Mouse (Mus musculus): ENCODE data around the gene Trim80. TPM values are rescaled to one million over a fixed set of nuclear protein-coding genes. Genes with fewer than 3 reads are reported as not detected.
A peak's percentile ranks its signal among the peaks of the same experiment; 100 is the strongest.

Gene Trim80
- polyA plus RNA-seq, 1 experiment from 2014 or later = not detected

GRCm38 (mm10) chr11:115406858-115407401 is 33.4 kb upstream of the Trim80 start:
- Histone ChIP-seq H3K9me3 (ENCODE audit: control insufficient read depth, low read depth, low read length) (no peaks in the 10 kb centered on the region), H3K4me3 (ENCODE audit: low read depth, low read length) (no peak overlapping the region), H3K4me1 (ENCODE audit: control insufficient read depth, insufficient read depth, low read length) (peaks cover 14% of the 10 kb centered on the region), H3K36me3 (ENCODE audit: control insufficient read depth, insufficient read depth, low read length) (peaks cover 8% of the 10 kb centered on the region; the same call in 1 of the 2 replicates), H3K27ac (ENCODE audit: low read length) (no peak overlapping the region), H3K27me3 (ENCODE audit: control insufficient read depth, insufficient read depth, low read length) (no peaks in the 10 kb centered on the region), H3K4me2 (replicated peaks; ENCODE audit: low read depth, low read length) (no peak overlapping the region), H3K9ac (replicated peaks; ENCODE audit: low read depth, low read length) (no peak overlapping the region)
- WGBS = 93% methylated on average over 17 of the region's 17 CpGs
- ATAC-seq (ENCODE audit: insufficient number of reproducible peaks, insufficient read depth, low FRiP score, low read depth) = no peak

GRCm38 (mm10) chr11:115408266-115408920 is 32.0 kb upstream of the Trim80 start:
- Histone ChIP-seq H3K9ac (replicated peaks; ENCODE audit: low read depth, low read length) (no peak overlapping the region), H3K36me3 (ENCODE audit: control insufficient read depth, insufficient read depth, low read length) (peaks cover 8% of the 10 kb centered on the region; the same call in 1 of the 2 replicates), H3K27me3 (ENCODE audit: control insufficient read depth, insufficient read depth, low read length) (no peaks in the 10 kb centered on the region), H3K9me3 (ENCODE audit: control insufficient read depth, low read depth, low read length) (no peaks in the 10 kb centered on the region), H3K27ac (ENCODE audit: low read length) (no peak overlapping the region), H3K4me3 (ENCODE audit: low read depth, low read length) (no peak overlapping the region), H3K4me1 (ENCODE audit: control insufficient read depth, insufficient read depth, low read length) (peaks cover 14% of the 10 kb centered on the region), H3K4me2 (replicated peaks; ENCODE audit: low read depth, low read length) (no peak overlapping the region)
- 77% methylated on average over 6 of the region's 6 CpGs for WGBS
- no peak for ATAC-seq (ENCODE audit: insufficient number of reproducible peaks, insufficient read depth, low FRiP score, low read depth)

GRCm38 (mm10) chr11:115409556-115409955 is 30.8 kb upstream of the Trim80 start:
- peaks cover 8% of the 10 kb centered on the region; the same call in 1 of the 2 replicates for H3K36me3 ChIP-seq (ENCODE audit: control insufficient read depth, insufficient read depth, low read length)
- H3K4me1 ChIP-seq (ENCODE audit: control insufficient read depth, insufficient read depth, low read length) = peaks cover 10% of the 10 kb centered on the region
- no peak overlapping the region for H3K4me2 ChIP-seq (replicated peaks; ENCODE audit: low read depth, low read length)
- H3K27me3 ChIP-seq (ENCODE audit: control insufficient read depth, insufficient read depth, low read length) = no peaks in the 10 kb centered on the region
- no peaks in the 10 kb centered on the region for H3K9me3 ChIP-seq (ENCODE audit: control insufficient read depth, low read depth, low read length)
- H3K27ac ChIP-seq (ENCODE audit: low read length) = no peak overlapping the region
- H3K9ac ChIP-seq (replicated peaks; ENCODE audit: low read depth, low read length) = no peak overlapping the region
- H3K4me3 ChIP-seq (ENCODE audit: low read depth, low read length) = no peak overlapping the region
- WGBS = 79% methylated on average over 7 of the region's 7 CpGs
- ATAC-seq (ENCODE audit: insufficient number of reproducible peaks, insufficient read depth, low FRiP score, low read depth) = no peak

GRCm38 (mm10) chr11:115419531-115420237 is 20.7 kb upstream of the Trim80 start, which contains the start of the genes Atp5h and Kctd2:
TSS of gene Atp5h (minus strand) at chr11:115419962.
TSS of gene Kctd2 (plus strand) at chr11:115420128.
- under 1% methylated on average over 42 of the region's 56 CpGs for WGBS
- peaks cover 34% of the 10 kb centered on the region for H3K36me3 ChIP-seq (ENCODE audit: control insufficient read depth, insufficient read depth, low read length)
- no peaks in the 10 kb centered on the region for H3K27me3 ChIP-seq (ENCODE audit: control insufficient read depth, insufficient read depth, low read length)

GRCm38 (mm10) chr11:115420336-115421190 is 19.8 kb upstream of the Trim80 start:
- WGBS = 2% methylated on average over 34 of the region's 45 CpGs
- no peaks in the 10 kb centered on the region for H3K27me3 ChIP-seq (ENCODE audit: control insufficient read depth, insufficient read depth, low read length)
- peak overlapping the region; percentile 78 for H3K4me3 ChIP-seq (ENCODE audit: low read depth, low read length)
- peak; percentile 47 for ATAC-seq (ENCODE audit: insufficient number of reproducible peaks, insufficient read depth, low FRiP score, low read depth)
- H3K4me2 ChIP-seq (replicated peaks; ENCODE audit: low read depth, low read length) = peak overlapping the region; percentile 98
- H3K36me3 ChIP-seq (ENCODE audit: control insufficient read depth, insufficient read depth, low read length) = peaks cover 26% of the 10 kb centered on the region
- peak overlapping the region; percentile 82 for H3K27ac ChIP-seq (ENCODE audit: low read length)
- H3K9ac ChIP-seq (replicated peaks; ENCODE audit: low read depth, low read length) = peak overlapping the region; percentile 96
- peaks cover 18% of the 10 kb centered on the region for H3K4me1 ChIP-seq (ENCODE audit: control insufficient read depth, insufficient read depth, low read length)
- H3K9me3 ChIP-seq (ENCODE audit: control insufficient read depth, low read depth, low read length) = no peaks in the 10 kb centered on the region

More at GRCm38 (mm10) chr11:115419531-115420237, 20.7 kb upstream of the Trim80 start, which contains the start of the genes Atp5h and Kctd2:
- peak; percentile 98 for ATAC-seq (ENCODE audit: insufficient number of reproducible peaks, insufficient read depth, low FRiP score, low read depth)
- Histone ChIP-seq H3K4me3 (ENCODE audit: low read depth, low read length) (peak within 1 kb of the TSS; percentile 78), H3K4me1 (ENCODE audit: control insufficient read depth, insufficient read depth, low read length) (peaks cover 18% of the 10 kb centered on the region), H3K4me2 (replicated peaks; ENCODE audit: low read depth, low read length) (peak within 1 kb of the TSS; percentile 98), H3K9me3 (ENCODE audit: control insufficient read depth, low read depth, low read length) (no peaks in the 10 kb centered on the region), H3K27ac (ENCODE audit: low read length) (peak within 1 kb of the TSS; percentile 82), H3K9ac (replicated peaks; ENCODE audit: low read depth, low read length) (peak within 1 kb of the TSS; percentile 96)

GRCm38 (mm10) chr11:115421328-115421727 is 19.0 kb upstream of the Trim80 start:
- Histone ChIP-seq H3K9ac (replicated peaks; ENCODE audit: low read depth, low read length) (peak overlapping the region; percentile 96; the same call in 1 of the 2 replicates), H3K4me1 (ENCODE audit: control insufficient read depth, insufficient read depth, low read length) (peaks cover 18% of the 10 kb centered on the region), H3K9me3 (ENCODE audit: control insufficient read depth, low read depth, low read length) (no peaks in the 10 kb centered on the region), H3K27ac (ENCODE audit: low read length) (no peak overlapping the region; the same call in 1 of the 2 replicates), H3K4me2 (replicated peaks; ENCODE audit: low read depth, low read length) (peak overlapping the region; percentile 98), H3K36me3 (ENCODE audit: control insufficient read depth, insufficient read depth, low read length) (peaks cover 21% of the 10 kb centered on the region), H3K27me3 (ENCODE audit: control insufficient read depth, insufficient read depth, low read length) (no peaks in the 10 kb centered on the region), H3K4me3 (ENCODE audit: low read depth, low read length) (peak overlapping the region; percentile 78; the same call in 1 of the 2 replicates)
- no peak for ATAC-seq (ENCODE audit: insufficient number of reproducible peaks, insufficient read depth, low FRiP score, low read depth)
- 53% methylated on average over 1 of the region's 1 CpGs for WGBS

- H3K27me3 ChIP-seq (ENCODE audit: control insufficient read depth, insufficient read depth, low read length) = no peaks in the 10 kb centered on the region
- peaks cover 18% of the 10 kb centered on the region for H3K4me1 ChIP-seq (ENCODE audit: control insufficient read depth, insufficient read depth, low read length)
- H3K27ac ChIP-seq (ENCODE audit: low read length) = no peak overlapping the region
- H3K9me3 ChIP-seq (ENCODE audit: control insufficient read depth, low read depth, low read length) = no peaks in the 10 kb centered on the region
- 88% methylated on average over 16 of the region's 16 CpGs for WGBS
- H3K4me3 ChIP-seq (ENCODE audit: low read depth, low read length) = no peak overlapping the region
- H3K9ac ChIP-seq (replicated peaks; ENCODE audit: low read depth, low read length) = no peak overlapping the region
- peaks cover 20% of the 10 kb centered on the region; the same call in 1 of the 2 replicates for H3K36me3 ChIP-seq (ENCODE audit: control insufficient read depth, insufficient read depth, low read length)
- H3K4me2 ChIP-seq (replicated peaks; ENCODE audit: low read depth, low read length) = no peak overlapping the region
- ATAC-seq (ENCODE audit: insufficient number of reproducible peaks, insufficient read depth, low FRiP score, low read depth) = no peak
These were observed 18.4 kb upstream of the Trim80 start for GRCm38 (mm10) chr11:115421972-115422371.

All from stomach, embryonic 14.5 days (tissue).